Comparison of ENCODE assay signal across 21 mouse cellular contexts in the genomic region with DNA sequence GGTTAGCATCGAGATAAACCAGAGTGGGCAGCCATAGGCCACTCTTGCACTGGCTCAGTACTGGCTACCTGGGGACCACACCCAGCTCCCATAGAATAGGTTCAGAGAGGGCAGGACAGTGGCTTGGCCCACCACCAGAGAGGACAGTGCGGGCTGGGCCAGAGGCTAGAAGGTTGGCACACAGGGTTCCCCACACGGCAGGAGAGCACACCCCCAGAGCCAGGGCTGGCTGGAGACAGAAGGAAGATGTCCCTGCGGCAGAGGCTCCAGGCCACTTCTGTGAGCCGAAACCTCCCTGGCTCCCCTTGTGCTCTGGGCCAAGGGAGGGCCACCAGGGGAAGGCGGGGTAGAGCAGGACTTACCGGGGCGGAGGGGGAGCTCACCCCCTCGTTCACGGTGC. TPM values are rescaled to one million over a fixed set of nuclear protein-coding genes. Genes with fewer than 3 reads are reported as not detected.
"Had no signal": no experiment of that assay in that cellular context is flagged by ENCODE, and none has a peak within 500 bp of the region (broad histone marks: within the 10 kb centered on the region; RNA-seq: fewer than 3 reads in every experiment).

No protein-coding gene starts in this region.

- H3K4me1 ChIP-seq: midbrain, embryonic 15.5 days had no signal

- ATAC-seq: lung, postnatal 0 days; midbrain, embryonic 13.5 days; midbrain, embryonic 15.5 days had no signal

- H3K9ac ChIP-seq: lung, embryonic 15.5 days; midbrain, embryonic 13.5 days; midbrain, embryonic 15.5 days; neural tube, embryonic 12.5 days had no signal

- H3K27me3 ChIP-seq: lung, embryonic 15.5 days; midbrain, embryonic 13.5 days; midbrain, embryonic 15.5 days; neural tube, embryonic 12.5 days had no signal

- DNase-seq: lung, adult 2 months; lung, postnatal 14 days; lung, postnatal 36 days; retina, postnatal 1 day; right cerebral cortex, adult 18-20 months; right cerebral cortex, postnatal 25 days; right cerebral cortex, postnatal 4 days; spleen, adult 18-20 months; thymus, adult 18-20 months; thymus, postnatal 14 days; thymus, postnatal 36 days had no signal

- H3K36me3 ChIP-seq: lung, embryonic 15.5 days; midbrain, embryonic 13.5 days; midbrain, embryonic 15.5 days had no signal

- H3K27ac ChIP-seq: lung, embryonic 15.5 days; macrophage; midbrain, embryonic 13.5 days; midbrain, embryonic 15.5 days; neural tube, embryonic 12.5 days had no signal

- H3K4me3 ChIP-seq: lung, embryonic 15.5 days; megakaryocyte, embryonic 14.5 days; midbrain, embryonic 13.5 days; midbrain, embryonic 15.5 days; neural tube, embryonic 12.5 days had no signal

- H3K4me2 ChIP-seq: lung, embryonic 15.5 days; midbrain, embryonic 11.5 days; midbrain, embryonic 13.5 days; midbrain, embryonic 15.5 days; neural tube, embryonic 12.5 days had no signal

- H3K9me3 ChIP-seq: lung, embryonic 15.5 days; megakaryocyte, embryonic 14.5 days; midbrain, embryonic 13.5 days; midbrain, embryonic 15.5 days; neural tube, embryonic 12.5 days had no signal

RNA-seq across cellular contexts. Expression of gene Draxin, which starts 49.3 kb away (rescaled TPM):
- total RNA-seq: megakaryocyte progenitor cell, adult 5-6 weeks had no signal
- polyA plus RNA-seq: macrophage; thymus, postnatal 0 days had no signal
